Mouse (Mus musculus) layer of hippocampus, postnatal 36 days (tissue): ENCODE results near the gene Tst. TPM values are rescaled to one million over a fixed set of nuclear protein-coding genes. Genes with fewer than 3 reads are reported as not detected.
A peak's percentile ranks its signal among the peaks of the same experiment; 100 is the strongest.

Experiments used
- DNase-seq, 2 experiments: peaks; one replicate each; pipeline ENCODE4 v3.0.0; 2022
- total RNA-seq, 2 experiments: library from RNA; stranded (reverse); gene quantifications; 2 replicates each; pipeline ENCODE4 v1.2.3; 2021

Gene Tst
- total RNA-seq, result 10 to 100 TPM; 37.7 to 40.9 TPM

GRCm38 (mm10) chr15:78405517-78406211 is at the start of gene Tst:
Tst (minus strand) TSS chr15:78405907.
- DNase-seq, result peak; percentile 88 to 90

GRCm38 (mm10) chr15:78455168-78455567 is 49.5 kb upstream of the Tst start:
- no peak for DNase-seq

DNA sequence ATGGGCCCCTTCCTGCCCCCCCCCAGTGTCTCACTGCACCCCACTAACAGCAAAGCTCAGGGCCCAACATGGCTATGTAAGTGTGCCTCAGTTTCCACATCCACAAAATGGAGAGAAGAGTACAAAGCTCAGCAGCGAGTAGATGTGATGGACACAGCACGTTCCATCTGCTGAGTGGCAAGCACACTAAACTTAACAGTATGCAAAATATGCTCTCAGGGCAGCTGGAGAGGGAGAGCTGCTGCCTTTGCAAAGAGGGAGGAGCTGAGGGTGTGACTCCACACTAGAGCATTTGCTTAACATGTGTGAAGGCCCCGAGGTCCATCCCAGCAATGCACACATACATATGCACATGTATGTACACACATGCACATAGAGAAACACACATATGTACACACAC is 47.2 kb upstream of the Tst start:
- no peak for DNase-seq

DNA sequence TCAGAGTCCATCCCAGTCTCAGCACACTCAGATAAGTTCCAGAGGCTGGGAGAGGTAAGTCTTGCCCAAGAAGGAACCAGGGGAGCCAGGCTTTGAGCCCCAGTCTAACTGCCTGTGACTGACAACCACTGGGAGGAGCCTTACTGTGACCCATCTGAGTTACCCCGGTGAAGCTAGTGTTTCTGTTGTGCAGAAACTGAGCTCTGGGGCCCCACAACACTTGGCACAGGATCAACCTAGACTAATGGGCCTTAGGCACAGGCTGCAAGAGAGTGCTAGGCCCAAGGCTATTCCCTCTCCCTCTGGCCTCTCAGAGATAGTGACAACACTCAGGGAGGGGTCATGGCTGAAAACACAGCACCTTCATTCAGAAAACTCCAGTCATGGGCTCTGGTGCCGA is 45.5 kb upstream of the Tst start:
- no peak for DNase-seq

- no peak for DNase-seq
Measured at GRCm38 (mm10) chr15:78450419-78450768, 44.7 kb upstream of the Tst start.

DNA sequence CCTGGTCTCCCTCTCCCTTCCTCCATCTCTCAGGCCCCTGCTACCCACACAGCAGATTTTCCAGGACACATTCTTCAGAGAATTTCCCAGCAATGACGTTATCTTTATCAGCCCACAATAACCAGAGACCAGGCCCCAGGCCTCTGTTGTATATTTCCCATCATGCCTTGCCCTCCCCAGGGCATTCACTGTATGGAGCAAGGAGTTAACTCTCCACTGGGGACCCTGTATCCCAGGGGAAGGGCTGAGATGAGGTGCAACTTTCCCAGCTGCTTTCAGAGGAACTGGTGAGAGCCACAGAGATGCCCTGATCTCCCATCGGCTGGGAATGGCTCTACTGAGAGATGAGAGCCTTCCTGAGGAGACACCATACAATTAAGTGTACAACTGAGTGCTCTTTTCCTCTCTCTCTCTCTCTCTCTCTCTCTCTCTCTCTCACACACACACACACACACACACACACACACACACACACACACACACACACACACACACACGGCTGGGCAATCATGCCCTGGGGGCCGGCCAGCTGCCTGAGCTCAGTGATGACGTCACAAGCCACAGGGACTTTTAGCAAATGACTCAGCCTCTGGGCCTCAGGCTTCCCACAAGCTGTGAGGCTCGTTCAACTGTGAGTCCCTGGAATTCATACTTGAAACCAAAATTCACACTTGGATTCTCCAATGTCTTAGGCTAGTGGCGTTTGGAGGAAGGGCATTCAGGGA is 44.1 kb upstream of the Tst start:
- DNase-seq, result no peak

DNA sequence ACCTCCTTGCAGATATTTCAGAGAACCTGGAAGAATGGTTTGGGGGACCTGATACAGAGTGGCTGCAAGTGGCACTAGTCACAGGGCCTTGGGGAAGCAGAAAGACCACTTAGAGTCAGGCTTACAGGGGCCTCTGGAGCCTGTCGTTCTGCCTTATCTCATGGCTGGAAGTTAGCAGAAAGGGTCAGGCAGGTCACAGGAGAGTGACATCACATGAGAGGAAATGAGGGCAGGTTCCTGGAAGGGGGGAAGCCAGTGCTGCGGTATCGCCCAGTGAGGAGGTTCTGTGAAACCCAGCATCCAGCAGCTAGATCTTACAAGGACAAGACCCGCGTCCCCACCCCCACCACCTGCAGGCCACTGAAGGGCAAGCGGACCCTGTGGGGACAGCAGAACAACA is 43.4 kb upstream of the Tst start:
- DNase-seq, result no peak

DNA sequence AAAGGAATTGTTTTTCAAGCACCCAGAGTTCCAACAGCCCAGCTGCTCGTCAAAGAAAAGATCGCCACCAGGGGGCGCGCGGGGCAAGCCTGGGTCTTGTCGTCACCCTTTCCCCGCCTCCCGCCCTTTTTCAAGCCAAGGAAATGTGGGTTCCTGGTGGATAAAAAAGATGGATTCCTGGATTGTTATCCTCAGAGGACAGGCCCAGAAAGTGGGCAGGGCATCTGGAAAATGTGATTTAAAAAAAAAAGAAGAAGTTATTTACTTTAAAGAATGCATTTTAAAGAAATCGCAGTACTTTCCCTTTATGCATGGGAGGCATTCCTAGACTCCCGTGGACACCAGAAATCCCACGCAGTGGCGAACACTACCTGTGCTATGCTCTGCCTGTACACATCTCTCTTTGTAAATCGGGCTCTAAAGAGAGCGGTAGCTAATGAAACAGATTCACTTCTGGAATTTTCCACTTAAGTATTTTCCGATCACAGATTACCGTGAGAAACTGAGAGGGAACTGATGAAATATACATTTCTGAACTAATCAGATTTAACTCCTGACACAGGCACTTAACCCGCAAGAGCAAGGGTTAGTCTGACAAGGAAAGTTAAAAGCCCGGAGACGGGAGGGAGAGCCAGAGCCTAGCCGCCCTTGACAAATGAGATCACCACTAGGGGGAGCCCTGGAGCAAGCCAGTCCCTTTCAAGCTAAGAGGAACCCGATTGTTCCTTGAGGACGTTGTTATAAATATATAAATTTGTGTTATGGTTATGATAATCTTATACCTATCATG is 42.2 kb upstream of the Tst start:
- peak; percentile 90 to 91 for DNase-seq

- DNase-seq, result no peak
Measured at GRCm38 (mm10) chr15:78447121-78447520, 41.4 kb upstream of the Tst start.

GRCm38 (mm10) chr15:78443857-78444256 is 38.1 kb upstream of the Tst start:
- no peak for DNase-seq

DNA sequence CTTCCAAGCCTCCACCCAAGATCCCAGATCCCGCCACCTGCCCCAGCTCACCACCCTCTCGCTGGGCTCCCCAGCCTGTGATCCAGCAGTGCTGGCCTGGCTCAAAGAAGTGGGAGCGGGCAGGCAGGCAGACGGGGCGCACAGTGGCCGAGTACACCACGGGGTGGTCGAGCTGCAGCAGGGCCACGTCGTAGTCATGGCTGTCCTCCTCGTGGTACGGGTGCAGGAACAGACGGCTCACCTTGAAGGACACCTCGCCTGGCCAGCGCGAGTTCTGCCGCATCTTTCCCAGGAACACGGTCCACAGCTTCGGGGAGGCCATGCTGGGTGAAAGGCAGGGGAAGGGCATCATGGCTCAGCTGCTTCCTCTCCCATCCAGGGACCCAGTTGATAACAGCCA is 36.5 kb upstream of the Tst start:
- no peak for DNase-seq

GRCm38 (mm10) chr15:78438973-78439372 is 33.3 kb upstream of the Tst start:
- no peak for DNase-seq

DNA sequence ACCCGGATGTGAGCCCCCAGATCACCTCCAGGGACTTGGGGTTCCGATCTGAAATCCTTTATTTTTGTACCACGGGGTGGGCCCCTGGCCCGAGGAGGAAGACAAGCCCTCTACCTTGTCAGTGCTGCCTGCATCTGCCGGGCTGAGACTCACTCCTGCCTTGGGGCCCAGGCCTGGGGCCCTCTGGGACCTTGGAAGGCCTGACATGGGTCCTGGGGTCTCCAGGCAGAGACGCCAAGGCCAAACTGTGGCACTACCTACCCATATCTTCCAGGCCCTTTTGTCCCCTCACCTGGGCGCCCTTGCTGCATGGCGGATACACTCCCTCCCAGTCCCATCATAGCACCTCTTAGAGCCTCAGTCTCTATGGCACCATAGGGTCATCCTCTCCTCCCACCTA is 32.8 kb upstream of the Tst start:
- DNase-seq, result no peak

DNA sequence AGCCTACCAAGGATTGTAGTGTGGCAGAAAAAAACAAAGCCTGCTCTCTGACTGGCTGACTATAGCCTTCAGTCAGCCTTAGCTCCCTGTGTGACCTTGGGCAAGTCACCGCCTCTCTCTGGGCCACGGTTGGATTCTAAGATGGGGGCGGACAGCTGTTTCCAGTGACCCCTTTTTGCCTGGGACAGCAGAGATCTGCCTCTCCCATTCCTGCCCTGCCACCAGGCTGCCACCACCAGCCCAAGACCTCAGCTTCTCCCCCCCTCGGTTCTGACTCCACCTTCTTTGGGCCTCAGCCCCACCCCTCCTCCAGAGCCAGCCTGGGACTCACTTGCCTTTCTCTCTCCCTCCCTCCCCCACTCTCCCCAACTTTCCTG is 32.3 kb upstream of the Tst start:
- DNase-seq, result no peak

DNA sequence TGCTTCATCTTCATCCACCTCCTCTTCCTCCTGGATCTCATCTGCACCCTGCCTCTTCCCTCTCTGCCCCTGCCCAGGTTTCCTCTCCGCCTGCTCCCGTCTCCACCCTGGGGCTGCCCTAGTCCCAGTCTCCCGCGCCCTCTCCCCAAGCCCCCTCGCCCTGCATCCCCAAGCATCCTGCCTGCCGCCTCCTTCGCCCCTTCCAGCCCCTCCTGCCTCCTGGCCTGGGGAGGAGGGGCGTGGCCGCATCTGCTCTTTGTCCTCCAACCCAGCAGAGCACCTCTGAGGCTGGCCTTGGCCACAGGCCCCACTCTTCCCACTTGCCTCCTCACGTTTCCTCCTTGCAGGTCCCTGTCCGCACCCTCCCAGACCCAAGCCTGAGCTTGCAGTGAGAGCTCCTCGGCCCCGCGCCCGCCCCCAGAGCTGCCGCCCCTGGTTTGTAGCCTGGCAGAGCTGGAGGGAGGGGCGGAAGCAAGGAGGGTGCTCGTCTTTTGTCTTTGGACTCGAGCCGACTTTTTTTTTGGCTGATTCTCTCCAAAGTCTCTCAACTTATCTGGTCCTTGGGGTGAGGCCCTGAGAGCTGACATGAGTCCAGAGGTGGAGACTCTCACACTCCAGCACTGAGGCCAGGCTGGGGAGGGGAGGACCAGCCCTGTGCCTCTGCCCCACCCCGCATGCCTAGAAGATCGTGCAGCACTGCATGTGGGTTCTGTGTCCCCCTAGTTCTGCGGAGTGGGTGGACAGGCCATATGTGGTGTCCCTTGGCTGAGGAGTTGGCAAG is 31.7 kb upstream of the Tst start:
- DNase-seq, result peak in 1 of 2 experiments; percentile 54

GRCm38 (mm10) chr15:78436380-78437192 is 30.9 kb upstream of the Tst start:
- peak; percentile 87 to 89 for DNase-seq

- DNase-seq, result no peak
Measured at GRCm38 (mm10) chr15:78435681-78436080, 30.0 kb upstream of the Tst start.

DNA sequence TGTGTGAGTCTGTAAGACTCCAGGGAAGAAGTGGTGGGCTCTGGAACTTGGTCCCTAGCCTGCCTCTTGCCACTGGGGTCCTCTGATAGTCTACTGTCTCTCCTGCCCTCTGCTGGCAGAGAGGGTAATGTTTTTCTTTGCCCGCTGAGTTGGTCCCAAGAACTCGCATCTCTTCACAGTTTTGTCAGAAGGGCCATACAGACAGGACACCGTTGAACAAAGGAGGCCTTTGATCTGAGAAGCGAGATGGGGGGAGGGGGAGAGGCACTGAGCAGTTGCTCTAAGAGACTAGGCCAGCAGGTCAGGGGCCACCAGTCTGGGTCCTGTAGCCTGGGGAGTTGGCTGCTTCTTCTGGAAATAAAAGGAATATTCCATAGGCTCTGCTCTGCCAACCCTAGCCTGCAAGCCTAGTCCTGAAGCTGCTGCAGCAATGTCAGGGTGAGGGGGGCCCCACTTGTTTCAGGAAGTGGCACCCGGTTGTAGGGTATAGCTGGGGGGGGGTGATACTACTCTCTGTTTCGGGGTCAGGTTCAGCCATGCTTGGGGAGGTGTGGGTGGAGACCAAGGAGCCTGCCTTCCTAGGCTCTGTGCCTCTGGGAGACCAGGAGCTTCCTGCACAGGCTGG is 29.3 kb upstream of the Tst start:
- no peak for DNase-seq

- no peak for DNase-seq
Measured at GRCm38 (mm10) chr15:78431541-78432121, 25.9 kb upstream of the Tst start.

GRCm38 (mm10) chr15:78430874-78431273 is 25.2 kb upstream of the Tst start:
- DNase-seq, result no peak
